ENCODE assay signal across 28 mouse cellular contexts in genomic region chr5:27846979-27847378, GRCm38 (mm10). TPM values are rescaled to one million over a fixed set of nuclear protein-coding genes. Genes with fewer than 3 reads are reported as not detected.
DNase-seq lines count a peak whose midpoint lies in the region; ATAC-seq lines count a peak whose summit lies in the region.
"Had no signal": no experiment of that assay in that cellular context is flagged by ENCODE, and none has a peak within 500 bp of the region (broad histone marks: within the 10 kb centered on the region; RNA-seq: fewer than 3 reads in every experiment).

No protein-coding gene starts in this region.

- no peak for DNase-seq in forebrain, embryonic 10.5 days (ENCODE audit: extremely low spot score, low spot score)
- peak; percentile 24 for DNase-seq in midbrain, embryonic 14.5 days
- no peak for DNase-seq in midbrain, embryonic 10.5 days (ENCODE audit: low spot score)
- DNase-seq in right cerebral cortex, postnatal 10 days (ENCODE audit: low spot score in 2 of 2): no peak
- no peak for DNase-seq in frontal cortex, postnatal 10 days (ENCODE audit: low spot score in 2 of 2)
- DNase-seq: adrenal gland, postnatal 25 days; B cell, adult 2 months; cerebellum, adult 8-10 months; cerebellum, postnatal 25 days; gastrocnemius, postnatal 10 days; heart, postnatal 36 days; kidney, adult 9 months; kidney, postnatal 10 days; lung, embryonic 14.5 days; lung, postnatal 14 days; thymus, adult 2 months; thymus, postnatal 36 days had no signal

- H3K4me2 ChIP-seq in forebrain, embryonic 15.5 days (replicated peaks): no peak overlapping the region
- no peak overlapping the region for H3K4me2 ChIP-seq in midbrain, embryonic 14.5 days (ENCODE audit: low read length)
- H3K4me2 ChIP-seq in midbrain, embryonic 15.5 days: no peak overlapping the region
- H3K4me2 ChIP-seq: embryonic facial prominence, embryonic 12.5 days; heart, embryonic 15.5 days; hindbrain, embryonic 13.5 days; limb, embryonic 12.5 days; liver, embryonic 15.5 days; lung, embryonic 14.5 days had no signal

- H3K36me3 ChIP-seq in forebrain, embryonic 15.5 days: no peaks in the 10 kb centered on the region
- no peaks in the 10 kb centered on the region for H3K36me3 ChIP-seq in forebrain, embryonic 10.5 days (replicated peaks)
- H3K36me3 ChIP-seq in midbrain, embryonic 14.5 days (ENCODE audit: control insufficient read depth, insufficient read depth, low read length): no peaks in the 10 kb centered on the region
- H3K36me3 ChIP-seq in midbrain, embryonic 10.5 days: no peaks in the 10 kb centered on the region
- H3K36me3 ChIP-seq in midbrain, embryonic 15.5 days (replicated peaks): no peaks in the 10 kb centered on the region
- H3K36me3 ChIP-seq: embryonic facial prominence, embryonic 12.5 days; heart, embryonic 10.5 days; heart, embryonic 15.5 days; hindbrain, embryonic 13.5 days; limb, embryonic 12.5 days; liver, embryonic 15.5 days had no signal

- no peak overlapping the region for H3K4me3 ChIP-seq in forebrain, embryonic 15.5 days
- H3K4me3 ChIP-seq in forebrain, embryonic 10.5 days: no peak overlapping the region
- H3K4me3 ChIP-seq in midbrain, embryonic 14.5 days (replicated peaks; ENCODE audit: low read depth, low read length): no peak overlapping the region
- no peak overlapping the region for H3K4me3 ChIP-seq in midbrain, embryonic 10.5 days
- H3K4me3 ChIP-seq in midbrain, embryonic 15.5 days: no peak overlapping the region
- H3K4me3 ChIP-seq: embryonic facial prominence, embryonic 12.5 days; heart, embryonic 10.5 days; heart, embryonic 15.5 days; hindbrain, embryonic 13.5 days; limb, embryonic 12.5 days; liver, embryonic 15.5 days had no signal

- H3K9me3 ChIP-seq in forebrain, embryonic 15.5 days: no peaks in the 10 kb centered on the region
- H3K9me3 ChIP-seq in forebrain, embryonic 10.5 days: no peaks in the 10 kb centered on the region
- H3K9me3 ChIP-seq in midbrain, embryonic 14.5 days (ENCODE audit: control insufficient read depth, low read length): no peaks in the 10 kb centered on the region
- H3K9me3 ChIP-seq in midbrain, embryonic 10.5 days (replicated peaks): no peaks in the 10 kb centered on the region
- H3K9me3 ChIP-seq in midbrain, embryonic 15.5 days: no peaks in the 10 kb centered on the region
- H3K9me3 ChIP-seq: embryonic facial prominence, embryonic 12.5 days; heart, embryonic 10.5 days; heart, embryonic 15.5 days; hindbrain, embryonic 13.5 days; limb, embryonic 12.5 days; liver, embryonic 15.5 days had no signal

- no peak overlapping the region for H3K9ac ChIP-seq in forebrain, embryonic 15.5 days (replicated peaks)
- no peak overlapping the region for H3K9ac ChIP-seq in midbrain, embryonic 14.5 days (replicated peaks; ENCODE audit: low read length)
- H3K9ac ChIP-seq in midbrain, embryonic 15.5 days: no peak overlapping the region
- H3K9ac ChIP-seq: embryonic facial prominence, embryonic 12.5 days; heart, embryonic 15.5 days; hindbrain, embryonic 13.5 days; limb, embryonic 12.5 days; liver, embryonic 15.5 days; lung, embryonic 14.5 days had no signal

- peaks cover 7% of the 10 kb centered on the region for H3K27me3 ChIP-seq in forebrain, embryonic 15.5 days
- H3K27me3 ChIP-seq in forebrain, embryonic 10.5 days (ENCODE audit: poor library complexity, severe bottlenecking): peaks cover 14% of the 10 kb centered on the region
- peaks cover 5% of the 10 kb centered on the region; the same call in 1 of the 2 replicates for H3K27me3 ChIP-seq in midbrain, embryonic 14.5 days (ENCODE audit: control insufficient read depth, insufficient read depth, low read length)
- H3K27me3 ChIP-seq in midbrain, embryonic 10.5 days (ENCODE audit: low read depth, poor library complexity, severe bottlenecking): peaks cover 15% of the 10 kb centered on the region
- H3K27me3 ChIP-seq in midbrain, embryonic 15.5 days (replicated peaks): no peaks in the 10 kb centered on the region

- H3K4me1 ChIP-seq in forebrain, embryonic 15.5 days: 0 out of 2 replicates have a peak, but pooled peaks cover under 1% of the 10 kb centered on the region
- peaks cover 1% of the 10 kb centered on the region for H3K4me1 ChIP-seq in forebrain, embryonic 10.5 days
- no peaks in the 10 kb centered on the region for H3K4me1 ChIP-seq in midbrain, embryonic 14.5 days (ENCODE audit: control insufficient read depth, insufficient read depth, low read length)
- H3K4me1 ChIP-seq in midbrain, embryonic 10.5 days: peaks cover 8% of the 10 kb centered on the region
- H3K4me1 ChIP-seq in midbrain, embryonic 15.5 days: peaks cover 19% of the 10 kb centered on the region
- H3K4me1 ChIP-seq: embryonic facial prominence, embryonic 12.5 days; heart, embryonic 15.5 days; liver, embryonic 15.5 days had no signal

- ATAC-seq in forebrain, embryonic 15.5 days (replicated peaks): peak; percentile 44
- no peak for ATAC-seq in midbrain, embryonic 14.5 days (ENCODE audit: low FRiP score, low TSS enrichment)
- ATAC-seq in midbrain, embryonic 15.5 days (replicated peaks): peak; percentile 38
- ATAC-seq: intestine, postnatal 0 days had no signal

- 56% methylated on average over 5 of the region's 5 CpGs for WGBS in forebrain, embryonic 15.5 days
- 77% methylated on average over 5 of the region's 5 CpGs for WGBS in forebrain, embryonic 10.5 days
- 59% methylated on average over 5 of the region's 5 CpGs for WGBS in midbrain, embryonic 14.5 days
- WGBS in midbrain, embryonic 10.5 days: 73% methylated on average over 5 of the region's 5 CpGs
- 49% methylated on average over 5 of the region's 5 CpGs for WGBS in midbrain, embryonic 15.5 days

- no peak overlapping the region for H3K27ac ChIP-seq in forebrain, embryonic 15.5 days (replicated peaks)
- H3K27ac ChIP-seq in forebrain, embryonic 10.5 days: no peak overlapping the region
- H3K27ac ChIP-seq in midbrain, embryonic 14.5 days (replicated peaks; ENCODE audit: low read depth, low read length): no peak overlapping the region
- no peak overlapping the region for H3K27ac ChIP-seq in midbrain, embryonic 10.5 days (replicated peaks)
- no peak overlapping the region for H3K27ac ChIP-seq in midbrain, embryonic 15.5 days
- H3K27ac ChIP-seq: embryonic facial prominence, embryonic 12.5 days; heart, embryonic 10.5 days; heart, embryonic 15.5 days; hindbrain, embryonic 13.5 days; limb, embryonic 12.5 days; liver, embryonic 15.5 days had no signal

RNA-seq across cellular contexts. Expression of gene Htr5a, which starts 5.0 kb away (rescaled TPM):
- 0.66 and 0.72 TPM in 2 replicates for polyA plus RNA-seq in forebrain, embryonic 15.5 days (2015; fragmentation: Nextera tagmentation; extraction: Ambion mirVana)
- polyA plus RNA-seq in forebrain, embryonic 10.5 days (2016; fragmentation: Nextera tagmentation; extraction: Ambion mirVana): not detected in 2 replicates
- polyA plus RNA-seq in midbrain, embryonic 14.5 days (2014; fragmentation: Nextera tagmentation; extraction: Ambion mirVana): 1.2 and 1.8 TPM in 2 replicates
- 0.02 TPM in 1 of 2 replicates, not detected in the other for polyA plus RNA-seq in midbrain, embryonic 10.5 days (2016; fragmentation: Nextera tagmentation; extraction: Ambion mirVana)
- polyA plus RNA-seq in midbrain, embryonic 15.5 days (2015; fragmentation: Nextera tagmentation; extraction: Ambion mirVana): 1.5 and 1.6 TPM in 2 replicates
- polyA plus RNA-seq: heart, embryonic 10.5 days; heart, embryonic 15.5 days; intestine, postnatal 0 days; limb, embryonic 12.5 days; liver, adult 2 months; liver, embryonic 15.5 days; lung, embryonic 14.5 days; spleen, adult 2 months; thymus, adult 2 months had no signal

RNA-seq across cellular contexts. Expression of gene Paxip1, which starts 55.5 kb away (rescaled TPM):
- polyA plus RNA-seq in forebrain, embryonic 15.5 days (2015; fragmentation: Nextera tagmentation; extraction: Ambion mirVana): 30.8 and 31.4 TPM in 2 replicates
- 58.7 and 60.7 TPM in 2 replicates for polyA plus RNA-seq in forebrain, embryonic 10.5 days (2016; fragmentation: Nextera tagmentation; extraction: Ambion mirVana)
- 24.6 and 34.1 TPM in 2 replicates for polyA plus RNA-seq in midbrain, embryonic 14.5 days (2014; fragmentation: Nextera tagmentation; extraction: Ambion mirVana)
- 56.6 and 58.1 TPM in 2 replicates for polyA plus RNA-seq in midbrain, embryonic 10.5 days (2016; fragmentation: Nextera tagmentation; extraction: Ambion mirVana)
- 28.8 and 31.1 TPM in 2 replicates for polyA plus RNA-seq in midbrain, embryonic 15.5 days (2015; fragmentation: Nextera tagmentation; extraction: Ambion mirVana)
